Mouse (Mus musculus) brain, embryonic 14.5 days (tissue): ENCODE data around the gene Snd1.

Experiments used
- CTCF ChIP-seq: fragments of 200-500 bp; IDR thresholded peaks from 2 replicates; pipeline ENCODE4 v1.5.1; 2012; ENCODE audit warnings: inconsistent platforms, mild to moderate bottlenecking, moderate library complexity, borderline replicate concordance; ENCODE audit not compliant: insufficient read depth, insufficient read length; ENCODE audit errors: extremely low read depth
- POLR2A ChIP-seq: fragments of 200-500 bp; IDR thresholded peaks from 2 replicates; pipeline ENCODE4 v1.6.1; 2012; ENCODE audit warnings: mild to moderate bottlenecking, inconsistent platforms, borderline replicate concordance; ENCODE audit not compliant: poor library complexity, insufficient read depth, insufficient read length, severe bottlenecking; ENCODE audit errors: extremely low read depth

- TF ChIP-seq CTCF = no peak
- no peak for TF ChIP-seq POLR2A
Measured at GRCm38 (mm10) chr6:28866206-28866605, 391.3 kb downstream of the Snd1 start.
